ENCODE assay signal across 27 mouse cellular contexts in the genomic region with DNA sequence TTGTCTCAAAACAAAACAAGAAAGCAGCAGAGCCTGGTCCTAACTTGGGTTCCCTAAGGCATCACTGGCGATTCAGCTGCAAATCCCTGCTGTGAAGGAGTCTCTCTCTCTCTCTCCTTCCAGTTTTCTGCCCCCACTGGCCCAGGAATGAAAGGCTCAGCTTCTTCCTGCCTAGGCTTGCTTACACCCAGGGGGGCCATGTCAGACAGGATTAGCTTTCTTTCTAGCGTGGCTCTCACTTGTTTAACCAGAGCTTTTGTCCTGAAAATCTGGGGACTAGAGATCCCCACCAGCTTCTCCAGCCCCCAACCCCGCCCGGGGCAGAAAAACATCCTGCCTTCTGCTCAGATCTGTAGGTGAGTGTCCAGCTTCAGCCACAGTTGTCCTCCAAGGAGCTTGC. TPM values are rescaled to one million over a fixed set of nuclear protein-coding genes. Genes with fewer than 3 reads are reported as not detected.
DNase-seq lines count a peak whose midpoint lies in the region; ATAC-seq and TF ChIP-seq lines count a peak whose summit lies in the region.
"Had no signal": no experiment of that assay in that cellular context is flagged by ENCODE, and none has a peak within 500 bp of the region (broad histone marks: within the 10 kb centered on the region; RNA-seq: fewer than 3 reads in every experiment).

No protein-coding gene starts in this region.

- no peaks in the 10 kb centered on the region for H3K27me3 ChIP-seq in midbrain, embryonic 14.5 days (ENCODE audit: control insufficient read depth, insufficient read depth, low read length)
- H3K27me3 ChIP-seq in midbrain, embryonic 13.5 days, result peaks cover 11% of the 10 kb centered on the region
- H3K27me3 ChIP-seq in embryonic facial prominence, embryonic 15.5 days, result no peaks in the 10 kb centered on the region
- H3K27me3 ChIP-seq: forebrain, embryonic 13.5 days; hindbrain, embryonic 15.5 days; Patski had no signal

- no peak for TF ChIP-seq POLR2A in brain, embryonic 14.5 days (IDR thresholded peaks at IDR 0.05; ENCODE audit: borderline replicate concordance, extremely low read depth, insufficient read depth, insufficient read length, poor library complexity, severe bottlenecking)

- no peaks in the 10 kb centered on the region for H3K9me3 ChIP-seq in midbrain, embryonic 14.5 days (ENCODE audit: control insufficient read depth, low read length)
- H3K9me3 ChIP-seq in midbrain, embryonic 13.5 days, result no peaks in the 10 kb centered on the region
- H3K9me3 ChIP-seq in embryonic facial prominence, embryonic 15.5 days (replicated peaks), result no peaks in the 10 kb centered on the region
- H3K9me3 ChIP-seq: heart, embryonic 13.5 days; hindbrain, embryonic 15.5 days had no signal

- no peak overlapping the region for H3K9ac ChIP-seq in midbrain, embryonic 14.5 days (replicated peaks; ENCODE audit: low read length)
- H3K9ac ChIP-seq in midbrain, embryonic 13.5 days (replicated peaks), result no peak overlapping the region
- H3K9ac ChIP-seq in embryonic facial prominence, embryonic 15.5 days, result no peak overlapping the region
- H3K9ac ChIP-seq: forebrain, embryonic 13.5 days; heart, embryonic 13.5 days; hindbrain, embryonic 15.5 days had no signal

- no peak for TF ChIP-seq CTCF in brain, embryonic 14.5 days (IDR thresholded peaks at IDR 0.05; ENCODE audit: borderline replicate concordance, extremely low read depth, insufficient read depth, insufficient read length)

- no peak overlapping the region for H3K4me3 ChIP-seq in midbrain, embryonic 14.5 days (replicated peaks; ENCODE audit: low read depth, low read length)
- no peak overlapping the region for H3K4me3 ChIP-seq in midbrain, embryonic 13.5 days (replicated peaks)
- H3K4me3 ChIP-seq in embryonic facial prominence, embryonic 15.5 days (replicated peaks), result no peak overlapping the region
- H3K4me3 ChIP-seq: forebrain, embryonic 13.5 days; gastrocnemius, adult 2 months; heart, embryonic 13.5 days; hindbrain, embryonic 15.5 days had no signal

- DNase-seq in embryo, embryonic 10.5 days (ENCODE audit: low spot score), result peak; percentile 5
- DNase-seq in embryo, embryonic 9.5 days (ENCODE audit: extremely low spot score), result no peak
- peak; percentile 39 for DNase-seq in midbrain, embryonic 14.5 days
- DNase-seq in brain, embryonic 14.5 days (ENCODE audit: low read depth), result peak; percentile 33
- DNase-seq in layer of hippocampus, postnatal 25 days (ENCODE audit: extremely low spot score in 1 of 2, low spot score in 1 of 2), result no peak
- DNase-seq: adrenal gland, postnatal 14 days; B cell, adult 2 months; cerebellum, adult 2 months; cerebellum, postnatal 14 days; gastrocnemius, adult 2 months; gastrocnemius, postnatal 25 days; heart, postnatal 36 days had no signal

- ATAC-seq in midbrain, embryonic 14.5 days (ENCODE audit: low FRiP score, low TSS enrichment), result no peak
- no peak for ATAC-seq in midbrain, embryonic 13.5 days
- no peak for ATAC-seq in embryonic facial prominence, embryonic 15.5 days (ENCODE audit: insufficient number of reproducible peaks, low FRiP score, low TSS enrichment, low read depth)
- ATAC-seq: activated CD4-positive, CD25-positive, alpha-beta regulatory T cell, adult 4 months; CD4-positive, CD25-positive, alpha-beta regulatory T cell, adult 4 months; forebrain, embryonic 13.5 days; Patski had no signal

- H3K27ac ChIP-seq in midbrain, embryonic 14.5 days (replicated peaks; ENCODE audit: low read depth, low read length), result no peak overlapping the region
- no peak overlapping the region for H3K27ac ChIP-seq in midbrain, embryonic 13.5 days
- 0 out of 2 replicates have a peak overlapping the region, but pooled peaks have one; percentile 63 for H3K27ac ChIP-seq in embryonic facial prominence, embryonic 15.5 days (replicated peaks)
- H3K27ac ChIP-seq: forebrain, embryonic 13.5 days; gastrocnemius, adult 2 months; heart, embryonic 13.5 days; hindbrain, embryonic 15.5 days had no signal

- WGBS in midbrain, embryonic 14.5 days, result 5% methylated on average over 4 of the region's 4 CpGs
- 5% methylated on average over 4 of the region's 4 CpGs for WGBS in midbrain, embryonic 13.5 days
- WGBS in embryonic facial prominence, embryonic 15.5 days, result 10% methylated on average over 4 of the region's 4 CpGs

- no peak overlapping the region for H3K4me2 ChIP-seq in midbrain, embryonic 14.5 days (ENCODE audit: low read length)
- no peak overlapping the region for H3K4me2 ChIP-seq in midbrain, embryonic 13.5 days (replicated peaks)
- H3K4me2 ChIP-seq in embryonic facial prominence, embryonic 15.5 days (replicated peaks), result no peak overlapping the region
- H3K4me2 ChIP-seq: forebrain, embryonic 13.5 days; heart, embryonic 13.5 days; hindbrain, embryonic 15.5 days had no signal

- H3K4me1 ChIP-seq in midbrain, embryonic 14.5 days (ENCODE audit: control insufficient read depth, insufficient read depth, low read length), result no peaks in the 10 kb centered on the region
- H3K4me1 ChIP-seq in midbrain, embryonic 13.5 days (replicated peaks), result peaks cover 11% of the 10 kb centered on the region; the same call in 1 of the 2 replicates
- H3K4me1 ChIP-seq in embryonic facial prominence, embryonic 15.5 days, result 0 out of 2 replicates have a peak, but pooled peaks cover 3% of the 10 kb centered on the region

- H3K36me3 ChIP-seq in midbrain, embryonic 14.5 days (ENCODE audit: control insufficient read depth, insufficient read depth, low read length), result no peaks in the 10 kb centered on the region
- H3K36me3 ChIP-seq in midbrain, embryonic 13.5 days, result no peaks in the 10 kb centered on the region
- H3K36me3 ChIP-seq in embryonic facial prominence, embryonic 15.5 days, result no peaks in the 10 kb centered on the region
- H3K36me3 ChIP-seq: heart, embryonic 13.5 days; hindbrain, embryonic 15.5 days had no signal

RNA-seq across cellular contexts. Expression of a gene that starts 13.0 kb away (rescaled TPM):
- polyA plus RNA-seq in midbrain, embryonic 14.5 days (2014; fragmentation: Nextera tagmentation; extraction: Ambion mirVana), result not detected in 2 replicates
- not detected in 2 replicates for polyA plus RNA-seq in midbrain, embryonic 13.5 days (2015; fragmentation: Nextera tagmentation; extraction: Ambion mirVana)
- polyA plus RNA-seq in brain, embryonic 14.5 days (2012; rRNA removed), result 0.29 TPM in 1 of 2 replicates, not detected in the other
- 0.25 and 0.81 TPM in 2 replicates for polyA plus RNA-seq in embryonic facial prominence, embryonic 15.5 days (2015; fragmentation: Nextera tagmentation; extraction: Ambion mirVana)
- not detected for total RNA-seq in layer of hippocampus, postnatal 25 days (2021)
- total RNA-seq: adrenal gland, adult 18-20 months; adrenal gland, postnatal 14 days; common myeloid progenitor, adult 5-6 weeks; gastrocnemius, adult 2 months; gastrocnemius, postnatal 25 days; granulocyte monocyte progenitor cell, adult 5-6 weeks; heart, adult 8-10 months; heart, postnatal 36 days; MEL had no signal
- polyA plus RNA-seq: activated CD4-positive, CD25-positive, alpha-beta regulatory T cell, adult 4 months; CD4-positive, CD25-positive, alpha-beta regulatory T cell, adult 4 months; cerebellum, adult 2 months; forebrain, embryonic 13.5 days; heart, postnatal 0 days; hindbrain, embryonic 11.5 days; Patski had no signal

RNA-seq across cellular contexts. Expression of a gene that starts 21.1 kb away (rescaled TPM):
- polyA plus RNA-seq in midbrain, embryonic 14.5 days (2014; fragmentation: Nextera tagmentation; extraction: Ambion mirVana), result not detected in 2 replicates
- not detected in 2 replicates for polyA plus RNA-seq in midbrain, embryonic 13.5 days (2015; fragmentation: Nextera tagmentation; extraction: Ambion mirVana)
- 0.06 TPM in 1 of 2 replicates, not detected in the other for polyA plus RNA-seq in brain, embryonic 14.5 days (2012; rRNA removed)
- 21.5 and 39.7 TPM in 2 replicates for polyA plus RNA-seq in embryonic facial prominence, embryonic 15.5 days (2015; fragmentation: Nextera tagmentation; extraction: Ambion mirVana)
- total RNA-seq in layer of hippocampus, postnatal 25 days (2021), result not detected
- total RNA-seq: adrenal gland, adult 18-20 months; adrenal gland, postnatal 14 days; common myeloid progenitor, adult 5-6 weeks; gastrocnemius, adult 2 months; gastrocnemius, postnatal 25 days; granulocyte monocyte progenitor cell, adult 5-6 weeks; heart, adult 8-10 months; heart, postnatal 36 days; MEL had no signal
- polyA plus RNA-seq: activated CD4-positive, CD25-positive, alpha-beta regulatory T cell, adult 4 months; CD4-positive, CD25-positive, alpha-beta regulatory T cell, adult 4 months; cerebellum, adult 2 months; forebrain, embryonic 13.5 days; heart, embryonic 13.5 days; heart, postnatal 0 days; hindbrain, embryonic 11.5 days; hindbrain, embryonic 15.5 days; Patski had no signal

RNA-seq across cellular contexts. Expression of a gene that starts 36.5 kb away (rescaled TPM):
- polyA plus RNA-seq in midbrain, embryonic 14.5 days (2014; fragmentation: Nextera tagmentation; extraction: Ambion mirVana), result 0.11 TPM in 1 of 2 replicates, not detected in the other
- 0.06 and 0.11 TPM in 2 replicates for polyA plus RNA-seq in midbrain, embryonic 13.5 days (2015; fragmentation: Nextera tagmentation; extraction: Ambion mirVana)
- 0.06 and 0.18 TPM in 2 replicates for polyA plus RNA-seq in brain, embryonic 14.5 days (2012; rRNA removed)
- polyA plus RNA-seq in embryonic facial prominence, embryonic 15.5 days (2015; fragmentation: Nextera tagmentation; extraction: Ambion mirVana), result 12.1 and 12.5 TPM in 2 replicates
- total RNA-seq in layer of hippocampus, postnatal 25 days (2021), result under 1 TPM; 0.20 to 0.70 TPM
- total RNA-seq: common myeloid progenitor, adult 5-6 weeks; gastrocnemius, adult 2 months; granulocyte monocyte progenitor cell, adult 5-6 weeks had no signal
- polyA plus RNA-seq: activated CD4-positive, CD25-positive, alpha-beta regulatory T cell, adult 4 months; CD4-positive, CD25-positive, alpha-beta regulatory T cell, adult 4 months; forebrain, embryonic 13.5 days had no signal

RNA-seq across cellular contexts. Expression of a gene that starts 38.0 kb away (rescaled TPM):
- not detected in 2 replicates for polyA plus RNA-seq in midbrain, embryonic 14.5 days (2014; fragmentation: Nextera tagmentation; extraction: Ambion mirVana)
- polyA plus RNA-seq in midbrain, embryonic 13.5 days (2015; fragmentation: Nextera tagmentation; extraction: Ambion mirVana), result not detected in 2 replicates
- polyA plus RNA-seq in brain, embryonic 14.5 days (2012; rRNA removed), result not detected in 2 replicates
- polyA plus RNA-seq in embryonic facial prominence, embryonic 15.5 days (2015; fragmentation: Nextera tagmentation; extraction: Ambion mirVana), result 0.17 TPM in 1 of 2 replicates, not detected in the other
- total RNA-seq in layer of hippocampus, postnatal 25 days (2021), result not detected
- total RNA-seq: adrenal gland, adult 18-20 months; adrenal gland, postnatal 14 days; common myeloid progenitor, adult 5-6 weeks; gastrocnemius, adult 2 months; gastrocnemius, postnatal 25 days; granulocyte monocyte progenitor cell, adult 5-6 weeks; heart, adult 8-10 months; heart, postnatal 36 days; MEL had no signal
- polyA plus RNA-seq: activated CD4-positive, CD25-positive, alpha-beta regulatory T cell, adult 4 months; CD4-positive, CD25-positive, alpha-beta regulatory T cell, adult 4 months; cerebellum, adult 2 months; forebrain, embryonic 13.5 days; heart, embryonic 13.5 days; heart, postnatal 0 days; hindbrain, embryonic 11.5 days; hindbrain, embryonic 15.5 days; Patski had no signal

RNA-seq across cellular contexts. Expression of a gene that starts 55.1 kb away (rescaled TPM):
- polyA plus RNA-seq in midbrain, embryonic 14.5 days (2014; fragmentation: Nextera tagmentation; extraction: Ambion mirVana), result not detected in 2 replicates
- polyA plus RNA-seq in midbrain, embryonic 13.5 days (2015; fragmentation: Nextera tagmentation; extraction: Ambion mirVana), result not detected in 2 replicates
- 0.05 and 0.11 TPM in 2 replicates for polyA plus RNA-seq in brain, embryonic 14.5 days (2012; rRNA removed)
- polyA plus RNA-seq in embryonic facial prominence, embryonic 15.5 days (2015; fragmentation: Nextera tagmentation; extraction: Ambion mirVana), result 0.36 TPM in 1 of 2 replicates, not detected in the other
- not detected for total RNA-seq in layer of hippocampus, postnatal 25 days (2021)
- total RNA-seq: adrenal gland, adult 18-20 months; adrenal gland, postnatal 14 days; common myeloid progenitor, adult 5-6 weeks; gastrocnemius, adult 2 months; gastrocnemius, postnatal 25 days; granulocyte monocyte progenitor cell, adult 5-6 weeks; heart, adult 8-10 months; heart, postnatal 36 days had no signal
- polyA plus RNA-seq: cerebellum, adult 2 months; forebrain, embryonic 13.5 days; heart, postnatal 0 days; Patski had no signal

Comparison
In these comparisons a context has a peak if more than half of its experiments do, and no peak if none do; other contexts are left out.
1. DNase-seq: peak in embryo, embryonic 10.5 days (single experiment), midbrain, embryonic 14.5 days (single experiment) and brain, embryonic 14.5 days (single experiment); none in embryo, embryonic 9.5 days (single experiment) and layer of hippocampus, postnatal 25 days (0 of 2).
2. RNA of a gene that starts 21.1 kb away (polyA plus RNA-seq): 21.5 to 39.7 TPM in embryonic facial prominence, embryonic 15.5 days; 0.06 TPM in brain, embryonic 14.5 days, not detected in midbrain, embryonic 14.5 days and not detected in midbrain, embryonic 13.5 days; every median in the first group is over 10 times any median in the second.
3. RNA of a gene that starts 36.5 kb away (polyA plus RNA-seq): 12.1 to 12.5 TPM in embryonic facial prominence, embryonic 15.5 days; 0.06 to 0.18 TPM in brain, embryonic 14.5 days, 0.06 to 0.11 TPM in midbrain, embryonic 13.5 days and 0.11 TPM in midbrain, embryonic 14.5 days; every median in the first group is over 10 times any median in the second.